Mouse (Mus musculus) kidney, postnatal 0 days (tissue): ENCODE measurements at regions not wholly inside any gene's neighbourhood (a gene's known extent, or its start where the extent isn't known, plus 50 kb on each side); places are given as distances from the start of the nearest gene placed in this dataset.

Experiments
- ATAC-seq: fragments of 200-750 bp; cut with Nextera tagmentation; replicated peaks from 2 replicates; pipeline ENCODE4 v1.8.0; 2017; ENCODE audit warnings: low read depth, moderate number of reproducible peaks, moderate TSS enrichment, moderate library complexity; ENCODE audit not compliant: low FRiP score
- DNase-seq: peaks from one replicate; pipeline ENCODE4 v3.0.0-alpha.2; 2016; ENCODE audit warnings: low spot score
- H3K27ac ChIP-seq: fragments of 300-500 bp; sonication (generic); 2 replicates; pipeline ENCODE4 v1.5.1; 2014; ENCODE audit warnings: mild to moderate bottlenecking
- H3K27me3 ChIP-seq: fragments of 300-500 bp; sonication (generic); 2 replicates; pipeline ENCODE4 v1.6.1; 2014; ENCODE audit warnings: low read length, mixed read lengths; ENCODE audit not compliant: insufficient read depth
- H3K36me3 ChIP-seq: fragments of 300-500 bp; sonication (generic); 2 replicates; pipeline ENCODE4 v1.6.1; 2014; ENCODE audit warnings: low read length, mixed read lengths; ENCODE audit not compliant: insufficient read depth
- H3K4me1 ChIP-seq: fragments of 300-500 bp; sonication (generic); replicated peaks from 2 replicates; pipeline ENCODE4 v1.6.1; 2014; ENCODE audit warnings: antibody characterized with exemption, low read length, mixed read lengths; ENCODE audit not compliant: insufficient read depth
- H3K4me2 ChIP-seq: fragments of 300-500 bp; sonication (generic); 2 replicates; pipeline ENCODE4 v1.6.1; 2014; ENCODE audit warnings: mild to moderate bottlenecking, low read length, moderate library complexity, mixed read lengths
- H3K4me3 ChIP-seq: fragments of 300-500 bp; sonication (generic); replicated peaks from 2 replicates; pipeline ENCODE4 v1.5.1; 2014; ENCODE audit warnings: low read depth, low read length
- H3K9ac ChIP-seq: fragments of 300-500 bp; sonication (generic); 2 replicates; pipeline ENCODE4 v1.6.1; 2014; ENCODE audit warnings: low read depth, low read length
- H3K9me3 ChIP-seq: fragments of 300-500 bp; sonication (generic); replicated peaks from 2 replicates; pipeline ENCODE4 v1.6.1; 2016; ENCODE audit warnings: low read length, inconsistent platforms, mixed read lengths
- CTCF ChIP-seq: IDR thresholded peaks from 2 replicates; pipeline ENCODE4 v1.5.1; 2016; ENCODE audit warnings: antibody characterized with exemption, low read depth, mild to moderate bottlenecking, moderate library complexity
- WGBS: fragments of 180-500 bp; shearing (Covaris S2); extraction: QIAGEN DNeasy Blood & Tissue Kit; methylation state at CpG from one replicate; pipeline ENCODE4 v1.1.7; 2014; 5-methylcytosine and 5-hydroxymethylcytosine counted together

DNA sequence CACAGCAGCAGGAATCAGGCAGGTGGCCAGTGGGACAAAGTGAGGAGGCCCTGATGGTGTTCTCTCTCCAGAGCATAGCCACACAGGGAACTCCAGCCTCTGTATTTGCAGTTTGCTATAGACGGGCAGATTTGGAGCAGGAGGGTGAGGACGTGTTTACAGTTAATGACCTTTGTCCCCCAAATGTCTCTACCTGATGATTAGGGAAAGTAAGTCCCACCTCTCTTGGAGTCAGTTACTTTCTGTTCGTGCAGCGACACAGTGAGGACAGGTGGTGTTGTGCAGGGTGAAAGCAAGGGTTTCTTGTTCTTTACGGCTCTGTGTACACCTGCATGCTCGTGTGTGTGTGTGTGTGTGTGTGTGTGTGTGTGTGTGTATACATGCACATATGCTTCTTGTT is 162.9 kb downstream of the Adra2a start:
- Histone ChIP-seq H3K36me3 (no peaks in the 10 kb centered on the region), H3K9ac (no peak overlapping the region), H3K9me3 (no peaks in the 10 kb centered on the region), H3K4me2 (no peak overlapping the region), H3K27ac (no peak overlapping the region), H3K4me3 (no peak overlapping the region), H3K4me1 (no peaks in the 10 kb centered on the region), H3K27me3 (no peaks in the 10 kb centered on the region)
- no peak for TF ChIP-seq CTCF
- no peak for ATAC-seq
- DNase-seq: no peak
- WGBS: 71% methylated on average over 6 of the region's 6 CpGs

DNA sequence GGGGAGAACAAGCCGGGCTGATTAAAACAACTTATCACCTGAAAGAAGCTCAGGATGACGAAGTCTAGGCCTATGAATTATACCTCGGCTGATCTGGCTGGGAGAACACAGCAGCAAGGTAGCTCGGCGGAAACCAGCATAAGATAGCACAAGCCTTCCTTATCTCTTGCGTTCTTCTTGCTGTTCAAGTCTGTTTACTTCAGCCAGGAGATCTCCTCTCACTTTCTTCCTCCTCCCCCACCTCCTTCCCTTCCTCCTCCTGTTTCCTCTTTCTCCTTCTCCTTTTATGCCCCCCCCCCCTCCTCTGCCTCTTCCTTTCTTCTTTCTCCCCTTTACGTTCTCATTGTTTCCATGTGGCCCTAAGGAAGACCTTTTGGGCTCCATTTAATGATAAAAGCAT is 168.2 kb downstream of the Adra2a start:
- H3K4me3 ChIP-seq: no peak overlapping the region
- ATAC-seq (no peak), DNase-seq (no peak)
- WGBS: 82% methylated on average over 7 of the region's 7 CpGs
- no peak overlapping the region for H3K4me2 ChIP-seq
- H3K27me3 ChIP-seq: no peaks in the 10 kb centered on the region
- H3K9ac ChIP-seq: no peak overlapping the region
- H3K4me1 ChIP-seq: no peaks in the 10 kb centered on the region
- TF ChIP-seq CTCF: no peak
- no peak overlapping the region for H3K27ac ChIP-seq
- no peaks in the 10 kb centered on the region for H3K36me3 ChIP-seq
- H3K9me3 ChIP-seq: no peaks in the 10 kb centered on the region

DNA sequence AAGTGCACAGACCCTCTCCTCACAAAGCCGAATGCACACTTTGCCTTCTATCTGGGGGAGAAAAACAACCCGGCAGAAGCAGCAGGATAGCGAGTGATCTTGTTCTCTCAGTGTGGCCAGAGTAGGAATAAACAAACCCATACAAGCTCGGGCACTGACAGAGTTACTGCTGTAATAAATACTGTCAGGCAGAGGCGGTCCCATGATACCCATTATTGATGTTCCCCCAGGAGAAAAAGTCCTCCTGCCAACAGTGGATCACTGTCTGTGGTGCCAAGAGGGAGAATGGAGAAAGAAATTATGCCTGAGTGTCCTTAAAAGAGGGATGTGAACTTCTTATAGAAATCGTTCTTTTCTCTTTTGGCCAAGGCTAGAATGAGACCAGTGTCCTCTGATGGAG is 200.2 kb downstream of the Adra2a start:
- H3K36me3 ChIP-seq: no peaks in the 10 kb centered on the region
- H3K4me2 ChIP-seq: no peak overlapping the region
- WGBS: 26% methylated on average over 6 of the region's 6 CpGs
- no peak for TF ChIP-seq CTCF
- H3K27ac ChIP-seq: no peak overlapping the region
- H3K27me3 ChIP-seq: no peaks in the 10 kb centered on the region
- no peaks in the 10 kb centered on the region for H3K9me3 ChIP-seq
- H3K4me1 ChIP-seq: no peaks in the 10 kb centered on the region
- no peak overlapping the region for H3K4me3 ChIP-seq
- ATAC-seq (no peak), DNase-seq (no peak)
- H3K9ac ChIP-seq: no peak overlapping the region

DNA sequence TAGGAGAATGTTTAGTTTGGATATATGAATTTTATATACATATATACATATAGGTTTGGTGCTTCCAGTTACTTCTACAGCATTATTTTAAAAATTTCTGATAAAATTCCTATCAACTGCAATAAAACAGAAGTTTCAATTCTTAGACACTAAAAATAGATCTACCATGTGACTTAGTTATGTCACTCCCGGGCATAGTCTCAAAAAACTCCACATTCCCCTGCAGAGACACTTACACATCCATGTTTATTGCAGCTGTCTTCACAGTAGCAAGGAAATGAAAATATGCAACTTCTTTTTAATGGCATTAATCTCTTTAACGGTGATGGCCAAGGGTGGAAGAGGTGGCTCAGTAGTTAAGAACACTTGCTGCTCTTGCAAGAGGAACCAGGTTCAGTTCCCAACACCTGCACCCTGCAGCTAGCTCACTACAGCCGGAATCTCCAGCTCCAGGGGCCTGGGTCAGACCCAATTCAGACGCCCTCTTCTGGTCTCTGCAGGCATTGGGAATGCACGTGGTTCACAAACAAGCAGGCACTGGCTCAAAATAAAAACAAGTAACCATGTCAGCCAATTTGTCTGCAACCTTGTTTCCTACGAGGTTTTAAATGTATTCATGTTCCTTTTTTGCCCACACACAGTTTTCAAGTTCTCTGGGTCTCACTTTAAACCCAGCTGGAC is 204.4 kb downstream of the Adra2a start:
- TF ChIP-seq CTCF: peak; percentile 55
- Histone ChIP-seq H3K4me1 (no peaks in the 10 kb centered on the region), H3K4me2 (no peak overlapping the region), H3K27me3 (no peaks in the 10 kb centered on the region), H3K36me3 (no peaks in the 10 kb centered on the region), H3K9me3 (no peaks in the 10 kb centered on the region), H3K9ac (no peak overlapping the region), H3K27ac (no peak overlapping the region), H3K4me3 (no peak overlapping the region)
- ATAC-seq: no peak
- WGBS: 24% methylated on average over 6 of the region's 6 CpGs
- peak; percentile 32 for DNase-seq

DNA sequence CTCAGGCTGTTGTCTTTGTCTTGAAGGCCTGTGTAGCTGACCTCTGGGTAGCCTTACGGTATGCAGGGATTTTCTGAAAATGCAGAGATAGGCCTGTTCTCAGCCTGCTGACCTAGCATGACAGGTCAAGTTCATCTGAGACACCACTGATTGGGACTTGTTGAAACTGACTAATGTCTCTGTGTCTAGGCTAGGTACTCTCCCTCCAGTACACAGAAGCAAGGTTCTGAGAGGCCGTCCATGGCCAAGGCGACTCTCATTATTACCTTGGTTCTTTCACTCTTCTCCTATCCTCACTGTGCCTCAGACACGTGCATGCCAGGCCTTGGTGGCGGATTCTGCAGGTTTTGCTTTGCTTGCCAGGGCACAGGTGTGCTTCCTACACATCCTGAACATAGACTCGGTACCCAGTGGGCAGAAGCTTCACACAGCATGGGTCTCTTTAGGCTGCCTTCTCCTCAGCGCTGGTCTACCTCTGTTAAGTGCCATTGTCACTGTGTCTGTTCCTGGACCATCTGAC is 208.3 kb downstream of the Adra2a start:
- no peaks in the 10 kb centered on the region for H3K27me3 ChIP-seq
- no peak overlapping the region for H3K27ac ChIP-seq
- no peak overlapping the region for H3K4me3 ChIP-seq
- ATAC-seq (no peak), DNase-seq (no peak)
- no peaks in the 10 kb centered on the region for H3K4me1 ChIP-seq
- no peaks in the 10 kb centered on the region for H3K9me3 ChIP-seq
- H3K36me3 ChIP-seq: no peaks in the 10 kb centered on the region
- 89% methylated on average over 7 of the region's 7 CpGs for WGBS
- no peak overlapping the region for H3K4me2 ChIP-seq
- no peak overlapping the region for H3K9ac ChIP-seq
- no peak for TF ChIP-seq CTCF

DNA sequence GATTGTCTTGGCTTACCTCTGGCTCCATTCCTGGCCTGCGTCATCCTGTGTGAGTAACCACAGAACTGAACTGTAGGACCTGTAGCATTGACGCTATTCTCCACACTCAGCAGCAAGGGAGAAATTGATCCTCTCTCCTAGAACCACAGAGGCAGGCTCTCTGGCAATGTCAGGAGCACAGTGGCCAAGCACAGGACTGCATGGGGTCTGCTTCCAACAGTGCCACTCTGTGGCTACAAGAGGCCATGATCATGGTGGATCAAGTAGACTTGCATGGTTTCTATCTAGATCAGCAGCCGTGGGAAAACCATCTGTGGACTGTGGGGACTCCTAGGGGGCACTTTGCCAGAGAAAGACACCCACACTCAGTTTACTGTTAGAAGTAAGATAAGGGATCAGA is 213.9 kb downstream of the Adra2a start:
- no peak for DNase-seq
- no peak overlapping the region for H3K4me2 ChIP-seq
- H3K9ac ChIP-seq: no peak overlapping the region
- H3K27ac ChIP-seq: no peak overlapping the region
- H3K27me3 ChIP-seq: no peaks in the 10 kb centered on the region
- no peaks in the 10 kb centered on the region for H3K36me3 ChIP-seq
- TF ChIP-seq CTCF: peak; percentile 49
- H3K4me3 ChIP-seq: no peak overlapping the region
- no peaks in the 10 kb centered on the region for H3K9me3 ChIP-seq
- no peak for ATAC-seq
- 92% methylated on average over 3 of the region's 3 CpGs for WGBS
- H3K4me1 ChIP-seq: no peaks in the 10 kb centered on the region

DNA sequence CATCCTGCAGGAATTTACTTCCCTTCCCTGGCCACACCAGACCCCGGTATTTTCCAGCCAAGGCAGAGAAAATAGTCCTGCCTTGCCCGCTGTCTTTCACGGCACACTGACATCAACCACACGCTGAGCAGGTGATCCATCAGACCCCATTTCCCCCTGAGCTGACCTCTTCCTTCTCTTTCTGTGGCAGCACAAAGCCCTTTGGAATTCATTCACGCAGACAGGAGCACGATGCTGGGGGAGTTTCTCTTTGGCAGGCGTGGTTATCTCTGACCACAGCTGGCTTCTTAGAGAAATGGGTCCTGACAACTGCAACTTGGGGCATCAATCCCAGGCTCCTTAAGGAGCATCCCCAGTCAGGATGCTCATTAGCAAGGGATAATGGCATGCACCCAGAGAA is 215.2 kb downstream of the Adra2a start:
- Histone ChIP-seq H3K9me3 (no peaks in the 10 kb centered on the region), H3K9ac (no peak overlapping the region), H3K4me3 (no peak overlapping the region), H3K4me2 (no peak overlapping the region), H3K36me3 (no peaks in the 10 kb centered on the region), H3K27me3 (no peaks in the 10 kb centered on the region), H3K4me1 (no peaks in the 10 kb centered on the region), H3K27ac (no peak overlapping the region)
- no peak for TF ChIP-seq CTCF
- WGBS: 7% methylated on average over 7 of the region's 7 CpGs
- no peak for DNase-seq
- ATAC-seq: no peak
